Mouse (Mus musculus) liver, embryonic 11.5 days (tissue): ENCODE results near the gene Plvap. TPM values are rescaled to one million over a fixed set of nuclear protein-coding genes. Genes with fewer than 3 reads are reported as not detected.

Experiments used
- ATAC-seq: fragments of 200-750 bp; cut with Nextera tagmentation; replicated peaks from 2 replicates; pipeline ENCODE4 v1.8.0; 2017; ENCODE audit warnings: moderate number of reproducible peaks, mild to moderate bottlenecking, moderate TSS enrichment, moderate library complexity; ENCODE audit not compliant: low FRiP score
- DNase-seq: peaks from one replicate; pipeline ENCODE4 v3.0.0-alpha.2; 2017; ENCODE audit warnings: low spot score
- H3K27ac ChIP-seq: fragments of 300-500 bp; sonication (generic); 2 replicates; pipeline ENCODE4 v1.5.1; 2014; ENCODE audit warnings: mild to moderate bottlenecking, low read depth, low read length, control low read depth
- H3K27me3 ChIP-seq: fragments of 300-500 bp; sonication (generic); replicated peaks from 2 replicates; pipeline ENCODE4 v1.6.1; 2014; ENCODE audit warnings: low read length, mixed read lengths; ENCODE audit not compliant: control insufficient read depth, insufficient read depth
- H3K36me3 ChIP-seq: fragments of 300-500 bp; sonication (generic); 2 replicates; pipeline ENCODE4 v1.6.1; 2014; ENCODE audit warnings: mild to moderate bottlenecking, low read length, moderate library complexity, mixed read lengths; ENCODE audit not compliant: control insufficient read depth, insufficient read depth
- H3K4me1 ChIP-seq: fragments of 300-500 bp; sonication (generic); replicated peaks from 2 replicates; pipeline ENCODE4 v1.6.1; 2014; ENCODE audit warnings: low read length, mixed read lengths; ENCODE audit not compliant: control insufficient read depth, insufficient read depth
- H3K4me2 ChIP-seq: fragments of 300-500 bp; sonication (generic); 2 replicates; pipeline ENCODE4 v1.6.1; 2014; ENCODE audit warnings: mild to moderate bottlenecking, control low read depth, moderate library complexity
- H3K4me3 ChIP-seq: fragments of 300-500 bp; sonication (generic); 2 replicates; pipeline ENCODE4 v1.5.1; 2014; ENCODE audit warnings: low read depth, low read length, control low read depth
- H3K9ac ChIP-seq: fragments of 300-500 bp; sonication (generic); 2 replicates; pipeline ENCODE4 v1.6.1; 2014; ENCODE audit warnings: low read depth, low read length, control low read depth
- H3K9me3 ChIP-seq: fragments of 300-500 bp; sonication (generic); 2 replicates; pipeline ENCODE4 v1.6.1; 2016; ENCODE audit warnings: low read length, inconsistent platforms, mixed read lengths; ENCODE audit not compliant: control insufficient read depth
- whole genome bisulfite sequencing: fragments of 180-500 bp; shearing (Covaris S2); extraction: QIAGEN DNeasy Blood & Tissue Kit; methylation state at CpG from one replicate; pipeline ENCODE4 v1.1.7; 2014; 5-methylcytosine and 5-hydroxymethylcytosine counted together
- polyA plus RNA-seq: library from polyadenylated mRNA; unstranded; fragments of >200 nt; fragmentation: Nextera tagmentation; extraction: Ambion mirVana; gene quantifications from 2 replicates; pipeline ENCODE4 v1.2.1, GENCODE M21; 2014

Gene Plvap
- polyA plus RNA-seq, 1 experiment from 2014 or later = 57.3 TPM

DNA sequence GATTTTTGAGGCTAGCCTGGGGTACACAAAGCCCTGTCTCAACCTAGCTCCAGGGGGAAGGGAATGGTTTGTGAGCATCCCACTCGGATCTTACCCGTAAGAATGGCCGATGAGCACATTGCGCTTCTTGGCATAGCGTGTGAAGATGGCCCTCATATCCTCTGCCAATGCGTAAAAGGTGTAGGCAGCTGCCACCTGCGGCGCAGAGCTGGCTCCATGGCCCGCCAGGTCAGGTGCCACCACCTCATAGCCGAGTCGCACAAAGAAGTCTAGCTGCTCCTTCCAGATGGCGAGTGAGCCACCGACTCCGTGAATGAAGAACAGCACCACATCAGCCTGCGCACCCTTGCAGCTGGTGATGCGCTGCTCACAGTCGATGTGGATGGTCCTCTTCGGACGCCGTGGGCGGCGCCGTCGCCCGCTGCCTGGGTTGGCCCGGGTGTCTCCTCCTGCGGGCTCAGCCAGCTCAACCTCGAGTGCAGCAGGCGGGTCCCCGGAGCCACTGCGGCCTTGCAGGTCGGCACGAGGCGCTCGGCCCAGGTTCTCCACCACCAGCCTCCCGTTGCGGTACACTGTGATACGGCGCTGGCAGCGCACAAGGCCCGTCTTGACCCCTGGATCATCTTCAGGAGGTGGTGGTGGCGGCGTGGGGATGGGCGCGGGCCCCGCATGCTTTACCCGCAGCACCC is 50.3 kb downstream of the Plvap start:
- H3K4me1 ChIP-seq = peaks cover 28% of the 10 kb centered on the region
- H3K9ac ChIP-seq = no peak overlapping the region
- DNase-seq = no peak
- H3K27me3 ChIP-seq = peaks cover 6% of the 10 kb centered on the region
- WGBS = 72% methylated on average over 47 of the region's 47 CpGs
- H3K9me3 ChIP-seq = no peaks in the 10 kb centered on the region
- H3K4me2 ChIP-seq = no peak overlapping the region; the same call in 1 of the 2 replicates
- no peak overlapping the region for H3K4me3 ChIP-seq
- peaks cover 2% of the 10 kb centered on the region; the same call in 1 of the 2 replicates for H3K36me3 ChIP-seq
- no peak overlapping the region for H3K27ac ChIP-seq
- ATAC-seq = no peak

DNA sequence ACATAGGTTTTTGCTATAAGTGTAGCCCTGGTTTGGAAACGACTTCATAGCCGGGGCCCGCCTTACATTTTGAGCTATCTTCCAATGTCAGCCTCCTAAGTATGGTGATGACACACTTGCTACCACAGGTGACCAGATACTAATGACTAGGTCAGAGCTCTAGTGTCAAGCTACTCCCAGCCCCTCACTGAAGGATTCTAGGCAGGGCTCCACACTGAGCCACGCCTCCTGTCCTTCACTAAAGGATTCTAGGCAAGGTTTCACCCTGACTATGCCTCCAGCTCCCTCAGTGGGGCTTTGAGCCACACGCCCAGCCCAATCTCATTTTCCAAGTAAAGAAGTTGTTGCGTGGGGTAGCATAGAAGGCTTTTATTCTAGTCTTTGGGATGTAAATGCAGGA is 50.8 kb downstream of the Plvap start:
- H3K4me1 ChIP-seq = peaks cover 26% of the 10 kb centered on the region
- ATAC-seq (no peak), DNase-seq (no peak)
- no peak overlapping the region for H3K4me3 ChIP-seq
- no peaks in the 10 kb centered on the region; the same call in 1 of the 2 replicates for H3K36me3 ChIP-seq
- H3K27ac ChIP-seq = no peak overlapping the region
- no peak overlapping the region for H3K9ac ChIP-seq
- H3K4me2 ChIP-seq = no peak overlapping the region
- H3K9me3 ChIP-seq = no peaks in the 10 kb centered on the region
- WGBS = 88% methylated on average over 6 of the region's 6 CpGs
- H3K27me3 ChIP-seq = peaks cover 8% of the 10 kb centered on the region

DNA sequence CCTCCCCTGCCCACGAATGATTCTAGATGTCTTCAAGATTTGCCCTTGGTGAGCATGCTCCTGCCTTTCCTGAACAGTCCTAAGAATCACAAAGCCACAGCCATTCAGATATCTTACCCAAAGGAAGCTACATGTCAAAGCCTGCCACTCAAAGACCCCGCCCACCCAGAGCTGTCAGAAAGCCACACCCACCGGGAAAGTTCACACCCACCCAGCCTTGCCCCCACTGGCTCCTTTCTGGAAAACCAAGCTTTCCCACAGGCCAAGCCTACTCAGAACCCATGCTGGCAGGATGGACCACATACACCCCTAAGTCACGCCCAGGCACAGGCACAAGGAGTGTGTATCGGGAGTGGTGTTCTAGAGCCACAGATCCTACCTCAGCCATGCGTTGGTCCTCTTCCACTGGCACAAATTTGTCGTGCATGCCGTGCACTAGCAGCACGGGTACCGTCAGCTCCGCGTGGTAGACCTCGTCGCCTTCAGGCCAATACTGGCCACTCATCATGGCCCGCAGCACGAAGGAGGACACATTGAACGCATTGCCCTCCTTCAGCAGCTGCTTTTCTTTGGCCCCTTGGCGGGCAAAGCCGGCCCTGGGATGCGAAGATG is 53.8 kb downstream of the Plvap start:
- H3K27ac ChIP-seq = no peak overlapping the region
- WGBS = 76% methylated on average over 20 of the region's 20 CpGs
- ATAC-seq (no peak), DNase-seq (no peak)
- H3K9ac ChIP-seq = no peak overlapping the region
- peaks cover 12% of the 10 kb centered on the region for H3K27me3 ChIP-seq
- H3K9me3 ChIP-seq = no peaks in the 10 kb centered on the region
- no peak overlapping the region for H3K4me2 ChIP-seq
- H3K36me3 ChIP-seq = no peaks in the 10 kb centered on the region; the same call in 1 of the 2 replicates
- H3K4me1 ChIP-seq = peaks cover 12% of the 10 kb centered on the region
- no peak overlapping the region for H3K4me3 ChIP-seq

DNA sequence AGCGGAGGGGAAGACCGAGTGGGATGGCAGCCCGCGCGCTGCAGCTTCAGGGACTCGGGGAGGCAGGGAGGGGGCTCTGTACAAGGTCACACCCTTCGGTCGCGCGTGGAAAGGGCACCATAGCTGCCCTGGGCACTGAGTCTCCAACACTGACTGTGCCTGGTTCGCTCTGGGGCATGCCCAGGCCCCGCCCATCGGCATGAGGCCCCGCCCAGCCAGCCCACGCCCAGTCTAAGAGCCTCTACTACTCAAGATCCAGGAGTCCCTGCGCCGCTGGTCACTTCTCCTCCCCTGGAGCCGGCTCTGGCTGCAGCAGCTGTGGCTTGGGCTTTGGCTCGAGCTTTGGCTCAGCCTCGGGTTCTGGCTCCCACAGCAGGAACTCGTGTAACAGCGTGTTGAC is 54.6 kb downstream of the Plvap start:
- 34% methylated on average over 22 of the region's 22 CpGs for WGBS
- peak; percentile 53 for ATAC-seq
- no peak overlapping the region for H3K27ac ChIP-seq
- no peaks in the 10 kb centered on the region for H3K9me3 ChIP-seq
- H3K27me3 ChIP-seq = peaks cover 12% of the 10 kb centered on the region
- H3K4me3 ChIP-seq = no peak overlapping the region
- no peak overlapping the region for H3K9ac ChIP-seq
- H3K36me3 ChIP-seq = no peaks in the 10 kb centered on the region; the same call in 1 of the 2 replicates
- no peak overlapping the region for H3K4me2 ChIP-seq
- H3K4me1 ChIP-seq = peaks cover 7% of the 10 kb centered on the region; the same call in 1 of the 2 replicates
- DNase-seq = peak; percentile 46

DNA sequence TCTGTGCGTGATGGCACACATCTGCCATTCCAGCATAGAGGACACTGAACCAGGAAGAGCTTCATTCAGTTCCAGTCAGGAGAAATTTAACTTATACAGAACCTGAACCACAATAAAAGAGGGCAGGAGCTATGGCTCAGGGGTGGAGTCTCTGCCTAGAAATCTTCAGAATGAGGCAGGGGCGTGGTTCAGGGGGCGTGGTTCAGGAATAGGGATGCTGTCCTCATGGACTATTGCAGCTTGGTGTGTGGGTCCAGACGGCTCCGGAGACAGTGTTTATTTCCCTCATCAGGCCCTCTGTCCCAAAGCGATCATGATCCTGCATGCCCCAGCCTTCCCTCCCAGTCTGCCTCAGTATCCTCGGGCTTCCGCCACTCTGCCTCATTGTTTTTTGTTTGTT is 56.9 kb downstream of the Plvap start:
- H3K4me3 ChIP-seq = no peak overlapping the region
- no peaks in the 10 kb centered on the region for H3K9me3 ChIP-seq
- peaks cover 9% of the 10 kb centered on the region; the same call in 1 of the 2 replicates for H3K27me3 ChIP-seq
- no peak overlapping the region for H3K9ac ChIP-seq
- H3K36me3 ChIP-seq = no peaks in the 10 kb centered on the region; the same call in 1 of the 2 replicates
- H3K4me1 ChIP-seq = peaks cover 7% of the 10 kb centered on the region; the same call in 1 of the 2 replicates
- WGBS = 72% methylated on average over 8 of the region's 8 CpGs
- DNase-seq (no peak), ATAC-seq (no peak)
- H3K4me2 ChIP-seq = no peak overlapping the region
- H3K27ac ChIP-seq = no peak overlapping the region

DNA sequence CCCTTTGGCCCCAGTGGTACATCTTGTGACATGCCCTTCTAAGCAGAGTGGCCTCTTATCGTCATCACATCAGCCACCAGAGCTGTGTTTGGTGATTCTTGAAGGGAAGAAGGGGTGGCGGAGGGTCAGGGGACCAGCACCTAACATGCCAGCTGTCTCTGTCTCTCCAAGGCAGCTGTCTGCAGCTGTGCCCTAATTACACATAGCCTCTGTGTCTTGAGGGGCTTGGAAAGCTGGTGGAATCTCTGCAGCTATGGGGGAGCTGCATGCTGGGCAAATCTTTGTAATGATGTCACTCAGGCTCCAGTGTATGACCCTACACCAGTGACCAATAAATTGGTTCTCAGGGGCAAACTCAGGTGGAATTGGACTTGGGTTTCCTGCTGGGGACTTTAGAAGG is 58.9 kb downstream of the Plvap start:
- no peaks in the 10 kb centered on the region for H3K36me3 ChIP-seq
- no peak overlapping the region for H3K27ac ChIP-seq
- ATAC-seq = no peak
- 76% methylated on average over 2 of the region's 2 CpGs for WGBS
- no peak overlapping the region for H3K4me2 ChIP-seq
- peak; percentile 24 for DNase-seq
- H3K9me3 ChIP-seq = no peaks in the 10 kb centered on the region
- peaks cover 7% of the 10 kb centered on the region; the same call in 1 of the 2 replicates for H3K4me1 ChIP-seq
- no peak overlapping the region for H3K4me3 ChIP-seq
- no peak overlapping the region for H3K9ac ChIP-seq
- peaks cover 9% of the 10 kb centered on the region; the same call in 1 of the 2 replicates for H3K27me3 ChIP-seq

DNA sequence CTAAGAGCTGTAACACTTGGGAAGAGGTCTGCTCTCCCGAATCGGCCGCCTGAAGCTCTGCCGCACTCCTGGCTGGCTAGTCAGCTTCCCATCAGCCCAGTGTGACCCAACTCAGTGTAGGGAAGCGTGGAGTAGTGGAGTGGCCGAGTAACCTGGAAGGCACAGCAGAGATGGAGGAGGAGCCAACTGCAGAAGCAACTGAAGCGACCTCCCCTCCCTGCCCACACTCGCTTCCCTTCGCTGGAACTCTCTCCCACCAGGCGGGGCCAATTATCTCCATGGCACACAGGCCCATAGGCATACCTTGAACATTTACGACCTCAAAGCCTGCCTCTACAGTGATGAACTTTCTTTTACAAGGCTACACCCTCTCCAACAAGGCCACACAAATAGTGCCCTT is 59.8 kb downstream of the Plvap start:
- no peak overlapping the region for H3K4me2 ChIP-seq
- 50% methylated on average over 11 of the region's 11 CpGs for WGBS
- ATAC-seq (no peak), DNase-seq (peak; percentile 26)
- H3K27me3 ChIP-seq = peaks cover 9% of the 10 kb centered on the region; the same call in 1 of the 2 replicates
- H3K9me3 ChIP-seq = no peaks in the 10 kb centered on the region
- peaks cover under 1% of the 10 kb centered on the region; the same call in 1 of the 2 replicates for H3K4me1 ChIP-seq
- no peaks in the 10 kb centered on the region for H3K36me3 ChIP-seq
- no peak overlapping the region for H3K9ac ChIP-seq
- H3K27ac ChIP-seq = no peak overlapping the region
- H3K4me3 ChIP-seq = no peak overlapping the region

DNA sequence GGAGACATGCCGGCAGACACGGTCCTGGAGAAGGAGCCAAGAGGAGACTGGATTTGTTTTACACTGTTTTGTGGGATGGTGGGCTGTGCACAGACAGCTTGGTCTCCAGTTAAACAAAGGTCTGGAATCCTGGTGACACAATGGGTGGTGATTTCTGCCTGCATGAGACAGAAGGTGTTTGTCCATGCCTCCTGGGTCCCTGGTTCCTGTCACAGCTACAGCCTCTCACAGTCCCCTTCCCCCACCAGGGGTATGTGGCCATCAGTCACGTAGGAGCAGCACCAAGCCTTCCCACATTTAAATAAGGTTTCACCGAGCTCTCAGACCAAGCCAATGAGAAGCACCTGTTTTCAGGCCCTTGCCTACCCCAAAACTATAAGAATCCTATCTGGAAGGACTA is 60.2 kb downstream of the Plvap start:
- peaks cover 6% of the 10 kb centered on the region; the same call in 1 of the 2 replicates for H3K27me3 ChIP-seq
- no peak overlapping the region for H3K4me3 ChIP-seq
- H3K9ac ChIP-seq = no peak overlapping the region
- H3K4me1 ChIP-seq = no peaks in the 10 kb centered on the region
- no peaks in the 10 kb centered on the region for H3K36me3 ChIP-seq
- 70% methylated on average over 4 of the region's 4 CpGs for WGBS
- no peaks in the 10 kb centered on the region for H3K9me3 ChIP-seq
- ATAC-seq (no peak), DNase-seq (no peak)
- no peak overlapping the region for H3K27ac ChIP-seq
- H3K4me2 ChIP-seq = no peak overlapping the region
